Mouse (Mus musculus): ENCODE measurements around the gene Catspere2. TPM values are rescaled to one million over a fixed set of nuclear protein-coding genes. Genes with fewer than 3 reads are reported as not detected.
"Not testable (repeated sequence)": the region's sequence is repeated elsewhere in the genome, so short reads cannot be mapped to it uniquely, and the experiment has no call there.

The Catspere2 gene
- polyA plus RNA-seq (2011; ENCODE audit: insufficient read depth, insufficient read length, low read depth, missing spikeins) = not detected in 2 replicates

- H3K27me3 ChIP-seq (ENCODE audit: control insufficient read depth, insufficient read depth, low read length, poor library complexity, severe bottlenecking); H3K27ac ChIP-seq (ENCODE audit: insufficient read depth, low read length); H3K36me3 ChIP-seq (ENCODE audit: control insufficient read depth, insufficient read depth, low read length, poor library complexity, severe bottlenecking); H3K9me3 ChIP-seq (replicated peaks; ENCODE audit: control insufficient read depth, insufficient read depth, low read length, poor library complexity, severe bottlenecking); H3K4me1 ChIP-seq (ENCODE audit: control insufficient read depth, insufficient read depth, low read length): not testable (repeated sequence)
- Histone ChIP-seq H3K4me3 (ENCODE audit: low read depth, low read length) (peak within 1 kb of the TSS; percentile 60), H3K9ac (ENCODE audit: low read depth, poor library complexity, severe bottlenecking) (peak within 1 kb of the TSS; percentile 84)
Measured at GRCm38 (mm10) chr1:177983024-177983450, at the start of gene Catspere2. Catspere2 (plus strand) TSS chr1:177983423.

GRCm38 (mm10) chr1:177940422-177940977 is 42.7 kb upstream of the Catspere2 start:
- not testable (repeated sequence) for H3K4me1 ChIP-seq (ENCODE audit: control insufficient read depth, insufficient read depth, low read length); H3K4me3 ChIP-seq (ENCODE audit: low read depth, low read length)

GRCm38 (mm10) chr1:177981276-177981675 is 1.9 kb upstream of the Catspere2 start:
- TF ChIP-seq POLR2A (IDR thresholded peaks at IDR 0.05; ENCODE audit: insufficient read depth, low read length) (no peak), CTCF (IDR thresholded peaks at IDR 0.05; ENCODE audit: low read depth, low read length) (no peak), EP300 (IDR thresholded peaks at IDR 0.05; ENCODE audit: insufficient read depth, low read depth, low read length) (no peak)
- Histone ChIP-seq H3K27ac (ENCODE audit: insufficient read depth, low read length) (no peak overlapping the region), H3K9me3 (replicated peaks; ENCODE audit: control insufficient read depth, insufficient read depth, low read length, poor library complexity, severe bottlenecking) (no peaks in the 10 kb centered on the region)

More at GRCm38 (mm10) chr1:177940422-177940977, 42.7 kb upstream of the Catspere2 start:
- not testable (repeated sequence) for H3K9ac ChIP-seq (ENCODE audit: low read depth, poor library complexity, severe bottlenecking); H3K36me3 ChIP-seq (ENCODE audit: control insufficient read depth, insufficient read depth, low read length, poor library complexity, severe bottlenecking); H3K27me3 ChIP-seq (ENCODE audit: control insufficient read depth, insufficient read depth, low read length, poor library complexity, severe bottlenecking); H3K9me3 ChIP-seq (replicated peaks; ENCODE audit: control insufficient read depth, insufficient read depth, low read length, poor library complexity, severe bottlenecking); H3K27ac ChIP-seq (ENCODE audit: insufficient read depth, low read length)

GRCm38 (mm10) chr1:177983582-177983981 is 359 bp downstream of the Catspere2 start:
- not testable (repeated sequence) for H3K4me1 ChIP-seq (ENCODE audit: control insufficient read depth, insufficient read depth, low read length); H3K9me3 ChIP-seq (replicated peaks; ENCODE audit: control insufficient read depth, insufficient read depth, low read length, poor library complexity, severe bottlenecking); H3K27ac ChIP-seq (ENCODE audit: insufficient read depth, low read length); H3K27me3 ChIP-seq (ENCODE audit: control insufficient read depth, insufficient read depth, low read length, poor library complexity, severe bottlenecking); H3K36me3 ChIP-seq (ENCODE audit: control insufficient read depth, insufficient read depth, low read length, poor library complexity, severe bottlenecking)
- Histone ChIP-seq H3K9ac (ENCODE audit: low read depth, poor library complexity, severe bottlenecking) (peak overlapping the region; percentile 84), H3K4me3 (ENCODE audit: low read depth, low read length) (peak overlapping the region; percentile 48)

More at GRCm38 (mm10) chr1:177981276-177981675, 1.9 kb upstream of the Catspere2 start:
- Histone ChIP-seq H3K4me3 (ENCODE audit: low read depth, low read length) (no peak overlapping the region), H3K9ac (ENCODE audit: low read depth, poor library complexity, severe bottlenecking) (no peak overlapping the region), H3K4me1 (ENCODE audit: control insufficient read depth, insufficient read depth, low read length) (no peaks in the 10 kb centered on the region), H3K36me3 (ENCODE audit: control insufficient read depth, insufficient read depth, low read length, poor library complexity, severe bottlenecking) (no peaks in the 10 kb centered on the region), H3K27me3 (ENCODE audit: control insufficient read depth, insufficient read depth, low read length, poor library complexity, severe bottlenecking) (no peaks in the 10 kb centered on the region)

GRCm38 (mm10) chr1:177984206-177984605 is 983 bp downstream of the Catspere2 start:
- peaks cover 2% of the 10 kb centered on the region for H3K4me1 ChIP-seq (ENCODE audit: control insufficient read depth, insufficient read depth, low read length)
- no peaks in the 10 kb centered on the region for H3K27me3 ChIP-seq (ENCODE audit: control insufficient read depth, insufficient read depth, low read length, poor library complexity, severe bottlenecking)
- 0 out of 2 replicates have a peak overlapping the region, but pooled peaks have one; percentile 68 for H3K9ac ChIP-seq (ENCODE audit: low read depth, poor library complexity, severe bottlenecking)
- H3K27ac ChIP-seq (ENCODE audit: insufficient read depth, low read length) = no peak overlapping the region
- peaks cover 4% of the 10 kb centered on the region; the same call in 1 of the 2 replicates for H3K9me3 ChIP-seq (replicated peaks; ENCODE audit: control insufficient read depth, insufficient read depth, low read length, poor library complexity, severe bottlenecking)
- H3K4me3 ChIP-seq (ENCODE audit: low read depth, low read length) = peak overlapping the region; percentile 60
- H3K36me3 ChIP-seq (ENCODE audit: control insufficient read depth, insufficient read depth, low read length, poor library complexity, severe bottlenecking) = no peaks in the 10 kb centered on the region
- no peak for TF ChIP-seq POLR2A (IDR thresholded peaks at IDR 0.05; ENCODE audit: insufficient read depth, low read length)
- TF ChIP-seq CTCF (IDR thresholded peaks at IDR 0.05; ENCODE audit: low read depth, low read length) = no peak
- TF ChIP-seq EP300 (IDR thresholded peaks at IDR 0.05; ENCODE audit: insufficient read depth, low read depth, low read length) = no peak

- H3K9me3 ChIP-seq (replicated peaks; ENCODE audit: control insufficient read depth, insufficient read depth, low read length, poor library complexity, severe bottlenecking); H3K27me3 ChIP-seq (ENCODE audit: control insufficient read depth, insufficient read depth, low read length, poor library complexity, severe bottlenecking); H3K4me1 ChIP-seq (ENCODE audit: control insufficient read depth, insufficient read depth, low read length); H3K9ac ChIP-seq (ENCODE audit: low read depth, poor library complexity, severe bottlenecking); H3K4me3 ChIP-seq (ENCODE audit: low read depth, low read length); H3K36me3 ChIP-seq (ENCODE audit: control insufficient read depth, insufficient read depth, low read length, poor library complexity, severe bottlenecking): not testable (repeated sequence)
- H3K27ac ChIP-seq (ENCODE audit: insufficient read depth, low read length) = peak overlapping the region; percentile 64; the same call in 1 of the 2 replicates
Measured at GRCm38 (mm10) chr1:177987476-177987875, 4.3 kb downstream of the Catspere2 start.

- not testable (repeated sequence) for H3K27me3 ChIP-seq (ENCODE audit: control insufficient read depth, insufficient read depth, low read length, poor library complexity, severe bottlenecking); H3K4me1 ChIP-seq (ENCODE audit: control insufficient read depth, insufficient read depth, low read length); H3K4me3 ChIP-seq (ENCODE audit: low read depth, low read length); H3K27ac ChIP-seq (ENCODE audit: insufficient read depth, low read length); H3K36me3 ChIP-seq (ENCODE audit: control insufficient read depth, insufficient read depth, low read length, poor library complexity, severe bottlenecking); H3K9me3 ChIP-seq (replicated peaks; ENCODE audit: control insufficient read depth, insufficient read depth, low read length, poor library complexity, severe bottlenecking); H3K9ac ChIP-seq (ENCODE audit: low read depth, poor library complexity, severe bottlenecking)
- TF ChIP-seq CTCF (IDR thresholded peaks at IDR 0.05; ENCODE audit: low read depth, low read length) = peak; percentile 39
Measured at GRCm38 (mm10) chr1:178072798-178073197, 89.6 kb downstream of the Catspere2 start.

GRCm38 (mm10) chr1:178097865-178098264 is 114.6 kb downstream of the Catspere2 start:
- H3K27me3 ChIP-seq (ENCODE audit: control insufficient read depth, insufficient read depth, low read length, poor library complexity, severe bottlenecking); H3K9ac ChIP-seq (ENCODE audit: low read depth, poor library complexity, severe bottlenecking); H3K4me1 ChIP-seq (ENCODE audit: control insufficient read depth, insufficient read depth, low read length); H3K4me3 ChIP-seq (ENCODE audit: low read depth, low read length); H3K27ac ChIP-seq (ENCODE audit: insufficient read depth, low read length); H3K36me3 ChIP-seq (ENCODE audit: control insufficient read depth, insufficient read depth, low read length, poor library complexity, severe bottlenecking); H3K9me3 ChIP-seq (replicated peaks; ENCODE audit: control insufficient read depth, insufficient read depth, low read length, poor library complexity, severe bottlenecking): not testable (repeated sequence)

GRCm38 (mm10) chr1:178108514-178108913 is 125.3 kb downstream of the Catspere2 start:
- H3K9ac ChIP-seq (ENCODE audit: low read depth, poor library complexity, severe bottlenecking); H3K27me3 ChIP-seq (ENCODE audit: control insufficient read depth, insufficient read depth, low read length, poor library complexity, severe bottlenecking); H3K27ac ChIP-seq (ENCODE audit: insufficient read depth, low read length); H3K36me3 ChIP-seq (ENCODE audit: control insufficient read depth, insufficient read depth, low read length, poor library complexity, severe bottlenecking); H3K4me3 ChIP-seq (ENCODE audit: low read depth, low read length); H3K4me1 ChIP-seq (ENCODE audit: control insufficient read depth, insufficient read depth, low read length); H3K9me3 ChIP-seq (replicated peaks; ENCODE audit: control insufficient read depth, insufficient read depth, low read length, poor library complexity, severe bottlenecking): not testable (repeated sequence)
